Mouse (Mus musculus): ENCODE data around the gene Gpr33. TPM values are rescaled to one million over a fixed set of nuclear protein-coding genes. Genes with fewer than 3 reads are reported as not detected.

Gene Gpr33
- not detected in 2 replicates for polyA plus RNA-seq (2012; rRNA removed)
- polyA plus RNA-seq (2014; fragmentation: Nextera tagmentation; extraction: Ambion mirVana), result not detected in 2 replicates

DNA sequence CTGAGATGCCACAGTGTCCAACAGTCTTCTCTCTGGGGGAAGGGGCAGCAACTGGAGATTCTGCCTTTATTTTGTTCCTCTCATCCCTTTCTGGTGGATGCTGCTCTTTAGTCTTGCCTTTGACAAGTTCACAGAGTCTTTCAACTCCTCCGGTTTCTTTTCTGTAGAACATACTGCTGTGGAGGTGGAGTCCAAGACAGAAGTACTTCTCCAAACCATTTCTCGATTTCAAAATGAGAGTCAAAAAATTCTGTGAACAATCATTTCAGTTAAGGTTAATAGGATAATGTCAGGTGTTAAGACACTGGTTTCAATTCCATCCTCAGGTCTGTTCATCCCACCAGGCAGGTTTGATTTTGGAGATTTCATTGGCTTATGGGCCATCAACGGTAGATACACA is at the start of gene Gpr33:
TSS of gene Gpr33 (minus strand) at position 101 of the 400 bp plus-strand sequence.
- DNase-seq (ENCODE audit: low read depth in 3 of 3, low spot score in 3 of 3) (no peak), ATAC-seq (ENCODE audit: insufficient read depth) (no peak)
- no peak within 1 kb of the TSS for H3K9ac ChIP-seq (replicated peaks)
- H3K4me2 ChIP-seq (ENCODE audit: low read depth), result no peak within 1 kb of the TSS
- H3K27ac ChIP-seq, result no peak within 1 kb of the TSS
- H3K9me3 ChIP-seq (ENCODE audit: control insufficient read depth, low read length), result no peaks in the 10 kb centered on the region
- no peak within 1 kb of the TSS for H3K4me3 ChIP-seq (ENCODE audit: insufficient read depth in 1 of 2, low read depth in 2 of 2, low read length in 2 of 2)
- WGBS (ENCODE audit: insufficient replicate concordance), result 69% methylated on average over 3 of the region's 3 CpGs
- no peaks in the 10 kb centered on the region for H3K4me1 ChIP-seq (replicated peaks; ENCODE audit: control insufficient read depth in 2 of 2, insufficient read depth in 2 of 2, low read length in 1 of 2)
- TF ChIP-seq EP300 (IDR thresholded peaks at IDR 0.05; ENCODE audit: low read depth) (no peak), CTCF (IDR thresholded peaks at IDR 0.05; ENCODE audit: low read depth) (no peak)
- no peaks in the 10 kb centered on the region for H3K36me3 ChIP-seq (replicated peaks; ENCODE audit: control insufficient read depth, insufficient read depth, low read depth)
- no peaks in the 10 kb centered on the region for H3K27me3 ChIP-seq (ENCODE audit: control insufficient read depth, insufficient read depth, low read length)

DNA sequence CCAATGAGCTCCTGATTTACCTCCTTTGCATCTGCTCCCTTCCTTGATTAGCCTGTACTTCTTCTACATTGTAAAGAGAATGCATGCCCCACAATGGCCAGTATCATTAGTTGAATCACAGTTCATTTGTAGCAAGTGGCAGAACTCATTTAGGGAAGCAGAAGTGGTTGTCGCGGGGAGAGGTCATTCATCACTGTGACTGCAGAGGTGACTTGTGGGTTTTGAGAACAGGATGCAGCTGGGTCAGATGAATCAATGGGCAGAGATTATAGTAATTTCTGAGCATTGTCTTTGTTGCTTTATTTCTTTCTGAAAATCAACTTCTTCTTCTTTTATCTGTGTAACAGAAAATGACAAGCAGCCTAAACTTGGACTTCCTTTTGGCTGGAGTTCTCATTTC is 21.5 kb upstream of the Gpr33 start:
- TF ChIP-seq EP300 (IDR thresholded peaks at IDR 0.05; ENCODE audit: low read depth), result no peak
- TF ChIP-seq CTCF (IDR thresholded peaks at IDR 0.05; ENCODE audit: low read depth), result no peak
- DNase-seq (ENCODE audit: low read depth in 3 of 3, low spot score in 3 of 3), result peak in 2 of 3 experiments; percentile 4 to 9
- Histone ChIP-seq H3K27ac (no peak overlapping the region), H3K36me3 (replicated peaks; ENCODE audit: control insufficient read depth, insufficient read depth, low read depth) (no peaks in the 10 kb centered on the region), H3K27me3 (ENCODE audit: control insufficient read depth, insufficient read depth, low read length) (no peaks in the 10 kb centered on the region), H3K4me3 (ENCODE audit: insufficient read depth in 1 of 2, low read depth in 2 of 2, low read length in 2 of 2) (no peak overlapping the region), H3K4me2 (ENCODE audit: low read depth) (no peak overlapping the region), H3K9ac (replicated peaks) (no peak overlapping the region), H3K4me1 (replicated peaks; ENCODE audit: control insufficient read depth in 2 of 2, insufficient read depth in 2 of 2, low read length in 1 of 2) (no peaks in the 10 kb centered on the region), H3K9me3 (ENCODE audit: control insufficient read depth, low read length) (no peaks in the 10 kb centered on the region)
- no peak for ATAC-seq (ENCODE audit: insufficient read depth)
- WGBS (ENCODE audit: insufficient replicate concordance), result 12% methylated on average over 2 of the region's 2 CpGs

DNA sequence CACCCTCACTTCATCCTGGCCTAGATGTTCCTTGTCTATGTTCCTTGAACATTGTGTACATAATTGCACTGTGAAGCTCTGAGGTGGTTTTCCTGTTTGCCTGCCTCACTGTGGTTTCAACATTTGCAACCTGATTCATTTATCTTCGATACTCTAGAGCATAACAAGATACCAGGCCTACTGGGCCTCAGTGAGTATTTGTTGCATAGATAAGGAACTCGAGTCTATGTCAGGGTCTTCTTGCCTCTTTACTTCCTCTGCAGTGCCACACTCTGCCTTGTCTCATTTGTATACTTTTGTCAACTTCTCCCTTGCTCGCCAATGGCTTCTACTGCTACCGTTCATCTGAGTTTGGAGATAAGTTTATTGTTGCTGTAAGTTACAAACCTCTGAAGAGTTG is 18.5 kb upstream of the Gpr33 start:
- no peaks in the 10 kb centered on the region for H3K27me3 ChIP-seq (ENCODE audit: control insufficient read depth, insufficient read depth, low read length)
- no peak overlapping the region for H3K27ac ChIP-seq
- H3K4me1 ChIP-seq (replicated peaks; ENCODE audit: control insufficient read depth in 2 of 2, insufficient read depth in 2 of 2, low read length in 1 of 2), result no peaks in the 10 kb centered on the region

DNA sequence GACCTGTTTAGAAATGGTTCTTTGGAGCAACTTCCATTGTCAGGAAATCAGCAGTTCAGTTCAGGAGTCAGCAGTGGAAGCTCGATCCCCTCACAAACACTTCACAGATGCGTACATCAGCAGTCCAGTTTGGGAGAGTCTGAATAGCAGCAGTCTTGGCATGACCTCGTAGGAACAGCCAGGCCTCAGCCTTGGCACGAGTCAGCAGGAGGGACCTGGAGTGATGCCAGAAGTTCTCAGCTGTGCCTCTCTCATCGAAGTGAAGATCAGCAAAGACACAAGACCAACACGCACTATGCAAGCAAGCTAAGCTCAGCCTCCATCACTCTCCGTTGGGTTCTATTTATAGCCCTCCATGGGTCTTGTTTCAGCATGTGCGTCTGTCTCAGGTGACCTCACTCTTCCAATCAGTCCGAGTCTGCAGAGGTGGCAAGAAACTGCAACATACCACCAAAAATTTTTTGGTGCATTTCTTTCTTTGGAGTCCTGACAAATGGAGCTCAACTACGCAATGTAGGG is 15.0 kb upstream of the Gpr33 start:
- Histone ChIP-seq H3K4me3 (ENCODE audit: insufficient read depth in 1 of 2, low read depth in 2 of 2, low read length in 2 of 2) (no peak overlapping the region), H3K36me3 (replicated peaks; ENCODE audit: control insufficient read depth, insufficient read depth, low read depth) (no peaks in the 10 kb centered on the region), H3K27ac (no peak overlapping the region), H3K27me3 (ENCODE audit: control insufficient read depth, insufficient read depth, low read length) (no peaks in the 10 kb centered on the region), H3K9me3 (ENCODE audit: control insufficient read depth, low read length) (no peaks in the 10 kb centered on the region), H3K4me1 (replicated peaks; ENCODE audit: control insufficient read depth in 2 of 2, insufficient read depth in 2 of 2, low read length in 1 of 2) (no peaks in the 10 kb centered on the region), H3K9ac (replicated peaks) (no peak overlapping the region), H3K4me2 (ENCODE audit: low read depth) (no peak overlapping the region)
- TF ChIP-seq CTCF (IDR thresholded peaks at IDR 0.05; ENCODE audit: low read depth), result no peak
- WGBS (ENCODE audit: insufficient replicate concordance), result 69% methylated on average over 10 of the region's 10 CpGs
- ATAC-seq (ENCODE audit: insufficient read depth), result no peak
- no peak for DNase-seq (ENCODE audit: low read depth in 3 of 3, low spot score in 3 of 3)

More for the DNA sequence above, 18.5 kb upstream of the Gpr33 start:
- H3K9me3 ChIP-seq (ENCODE audit: control insufficient read depth, low read length), result no peaks in the 10 kb centered on the region
- no peak for TF ChIP-seq CTCF (IDR thresholded peaks at IDR 0.05; ENCODE audit: low read depth)
- no peak for TF ChIP-seq EP300 (IDR thresholded peaks at IDR 0.05; ENCODE audit: low read depth)
- no peak overlapping the region for H3K9ac ChIP-seq (replicated peaks)
- DNase-seq (ENCODE audit: low read depth in 3 of 3, low spot score in 3 of 3) (no peak), ATAC-seq (ENCODE audit: insufficient read depth) (no peak)
- 8% methylated on average over 4 of the region's 4 CpGs for whole genome bisulfite sequencing (ENCODE audit: insufficient replicate concordance)
- no peak overlapping the region for H3K4me3 ChIP-seq (ENCODE audit: insufficient read depth in 1 of 2, low read depth in 2 of 2, low read length in 2 of 2)
- H3K36me3 ChIP-seq (replicated peaks; ENCODE audit: control insufficient read depth, insufficient read depth, low read depth), result no peaks in the 10 kb centered on the region
- H3K4me2 ChIP-seq (ENCODE audit: low read depth), result no peak overlapping the region

DNA sequence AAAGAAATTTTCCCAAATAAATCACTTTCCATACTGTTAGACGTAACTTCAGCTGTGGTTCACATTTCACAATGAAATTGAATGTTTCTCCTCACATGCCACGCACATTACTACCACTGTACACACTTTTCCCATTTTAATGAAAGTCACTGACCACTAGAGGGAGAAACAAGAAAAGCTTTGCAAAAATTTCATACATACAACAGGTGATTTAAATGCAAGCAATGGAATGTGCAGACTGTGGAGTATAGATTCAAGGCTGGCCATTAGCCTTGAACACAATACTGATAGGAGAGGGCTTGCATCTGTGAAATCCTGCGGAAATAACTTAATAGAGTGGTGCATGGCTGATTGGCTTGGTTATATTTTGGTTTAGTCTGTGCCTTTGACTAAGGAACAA is 10.5 kb upstream of the Gpr33 start:
- no peak overlapping the region for H3K27ac ChIP-seq
- no peak overlapping the region for H3K4me2 ChIP-seq (ENCODE audit: low read depth)
- DNase-seq (ENCODE audit: low read depth in 3 of 3, low spot score in 3 of 3), result no peak
- H3K9ac ChIP-seq (replicated peaks), result no peak overlapping the region
- no peaks in the 10 kb centered on the region for H3K27me3 ChIP-seq (ENCODE audit: control insufficient read depth, insufficient read depth, low read length)
- no peak for ATAC-seq (ENCODE audit: insufficient read depth)
- no peaks in the 10 kb centered on the region for H3K4me1 ChIP-seq (replicated peaks; ENCODE audit: control insufficient read depth in 2 of 2, insufficient read depth in 2 of 2, low read length in 1 of 2)
- 48% methylated on average over 3 of the region's 3 CpGs for WGBS (ENCODE audit: insufficient replicate concordance)
- H3K9me3 ChIP-seq (ENCODE audit: control insufficient read depth, low read length), result no peaks in the 10 kb centered on the region
- TF ChIP-seq EP300 (IDR thresholded peaks at IDR 0.05; ENCODE audit: low read depth), result no peak
- TF ChIP-seq CTCF (IDR thresholded peaks at IDR 0.05; ENCODE audit: low read depth), result peak; percentile 33; the same call in 1 of the 2 replicates
- H3K4me3 ChIP-seq (ENCODE audit: insufficient read depth in 1 of 2, low read depth in 2 of 2, low read length in 2 of 2), result no peak overlapping the region
- no peaks in the 10 kb centered on the region for H3K36me3 ChIP-seq (replicated peaks; ENCODE audit: control insufficient read depth, insufficient read depth, low read depth)
